Mouse (Mus musculus) MEL (cell line): ENCODE results near the gene Ivd.

Source experiments
- CTCF ChIP-seq, 3 experiments: IDR thresholded peaks in 2 of 3; conservative IDR thresholded peaks in 1 of 3; 2 replicates each; pipeline ENCODE4 v1.5.1; 2011 to 2012; ENCODE audit warnings: low read length in 3 of 3, low read depth in 2 of 3, mild to moderate bottlenecking in 2 of 3, improper control_type of control experiment in 1 of 3, inconsistent platforms in 1 of 3, mixed read lengths in 1 of 3, moderate library complexity in 1 of 3; ENCODE audit not compliant: control insufficient read depth in 1 of 3, insufficient read depth in 1 of 3, poor library complexity in 1 of 3, severe bottlenecking in 1 of 3
- MAFK ChIP-seq: IDR thresholded peaks from 2 replicates; pipeline ENCODE4 v1.6.1; 2011; ENCODE audit warnings: low read depth, mild to moderate bottlenecking, low read length, improper control_type of control experiment, borderline replicate concordance
- USF1 ChIP-seq: IDR thresholded peaks from 2 replicates; pipeline ENCODE4 v1.6.1; 2014; ENCODE audit warnings: low read depth, mild to moderate bottlenecking, inconsistent platforms, low read length, improper control_type of control experiment, moderate library complexity

DNA sequence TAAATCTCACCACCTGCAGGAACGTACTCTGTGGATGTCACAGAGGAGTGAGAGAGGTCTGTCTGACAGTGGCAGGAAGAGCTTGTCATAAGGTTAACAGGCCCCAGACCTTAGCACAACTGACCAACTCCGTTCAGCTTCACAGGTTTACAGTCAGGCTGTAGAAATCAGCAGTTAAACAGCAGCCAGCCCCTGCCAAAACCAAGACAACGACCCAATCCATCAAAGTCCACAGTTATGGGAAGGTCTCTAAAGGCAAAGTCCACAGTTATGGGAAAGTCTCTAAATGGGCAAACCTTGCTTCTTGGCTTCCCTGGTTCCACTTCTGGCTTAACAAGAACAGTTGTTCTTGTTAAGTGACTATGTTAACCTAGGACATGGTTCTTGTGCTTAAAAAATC, 17.3 kb upstream of the Ivd start:
- TF ChIP-seq CTCF (IDR thresholded peaks at IDR 0.05 in 2 of 3, conservative IDR thresholded peaks at IDR 0.05 in 1 of 3; ENCODE audit: control insufficient read depth in 1 of 3, insufficient read depth in 1 of 3, low read depth in 2 of 3, low read length in 3 of 3, poor library complexity in 1 of 3, severe bottlenecking in 1 of 3), result no peak
- TF ChIP-seq MAFK, result no peak
- TF ChIP-seq USF1, result no peak
